Mouse (Mus musculus) left cerebral cortex, postnatal 4 days (tissue): ENCODE data around the gene Gucy1b2. TPM values are rescaled to one million over a fixed set of nuclear protein-coding genes. Genes with fewer than 3 reads are reported as not detected.

Experiments
- DNase-seq: peaks from one replicate; pipeline ENCODE4 v3.0.0-alpha.2; 2022
- intact Hi-C: fragments of 180-260 bp; cut with DNase I; formaldehyde crosslinking; loops from one replicate; pipeline ENCODE4 v1.15.1; 2025
- total RNA-seq, 2 experiments: library from RNA; stranded (reverse); gene quantifications; 2 replicates each; pipeline ENCODE4 v1.2.3; 2021

Gene Gucy1b2
- total RNA-seq, 2 experiments from 2014 or later: 0.74 to 1.3 TPM

DNA sequence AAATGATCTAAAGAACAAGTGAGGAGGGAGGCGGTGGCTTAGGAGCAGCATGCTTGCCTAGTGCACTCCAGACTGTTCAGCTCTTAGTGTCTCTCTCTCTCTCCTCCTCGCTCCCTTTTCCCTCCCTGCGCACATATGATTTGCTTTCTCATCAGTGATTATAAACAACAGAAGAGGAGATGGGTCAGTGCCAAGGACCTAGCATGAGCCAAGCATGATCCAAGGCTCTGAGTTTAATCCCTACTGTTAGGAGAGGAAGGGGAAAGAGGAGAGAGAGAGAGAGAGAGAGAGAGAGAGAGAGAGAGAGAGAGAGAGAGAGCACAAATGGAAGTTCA is 8.9 kb downstream of the Gucy1b2 start:
- DNase-seq: peak; percentile 56
- intact Hi-C loops: no loop called here

DNA sequence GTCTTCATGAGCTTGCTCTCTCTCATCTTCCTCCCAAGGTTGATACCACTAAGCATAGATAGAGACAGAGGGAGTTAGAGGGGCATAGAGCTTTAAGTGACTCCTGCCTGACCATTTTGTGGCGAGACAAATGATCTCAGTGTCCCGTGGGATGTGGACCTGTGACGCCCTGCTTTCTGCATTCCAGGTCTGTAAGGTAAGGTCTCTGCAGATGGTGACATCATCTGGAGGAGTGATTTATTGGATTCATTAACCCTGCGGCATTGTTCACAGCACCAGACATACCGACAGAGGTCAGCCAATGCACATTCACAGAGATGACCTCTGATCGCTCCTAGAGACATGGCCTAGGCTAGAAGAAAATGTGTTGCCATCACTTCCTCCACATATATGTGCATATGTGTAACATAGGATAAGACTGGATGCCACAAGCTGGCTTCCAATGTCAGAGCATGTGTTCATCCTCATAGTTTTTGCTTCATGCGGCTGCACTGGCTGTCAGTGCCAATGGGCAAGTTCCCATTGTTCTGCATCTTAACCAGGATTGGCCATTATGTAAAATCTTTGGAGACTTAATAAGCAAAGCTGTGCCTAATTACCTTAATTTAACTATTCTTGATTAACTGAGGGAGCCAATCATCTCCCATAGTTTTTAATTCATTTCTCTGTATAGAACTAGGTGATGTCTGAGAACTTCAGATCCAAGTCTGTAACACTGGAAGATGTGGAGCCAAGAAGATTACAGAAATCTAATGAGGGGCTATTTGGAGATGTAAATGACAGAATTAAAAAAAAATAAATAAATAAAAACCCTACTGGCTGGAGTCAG is 9.5 kb downstream of the Gucy1b2 start:
- DNase-seq: no peak
- intact Hi-C loops: no loop called here

- DNase-seq: no peak
- intact Hi-C loops: no loop called here
Measured at GRCm38 (mm10) chr14:62443840-62444430, 12.2 kb downstream of the Gucy1b2 start.

DNA sequence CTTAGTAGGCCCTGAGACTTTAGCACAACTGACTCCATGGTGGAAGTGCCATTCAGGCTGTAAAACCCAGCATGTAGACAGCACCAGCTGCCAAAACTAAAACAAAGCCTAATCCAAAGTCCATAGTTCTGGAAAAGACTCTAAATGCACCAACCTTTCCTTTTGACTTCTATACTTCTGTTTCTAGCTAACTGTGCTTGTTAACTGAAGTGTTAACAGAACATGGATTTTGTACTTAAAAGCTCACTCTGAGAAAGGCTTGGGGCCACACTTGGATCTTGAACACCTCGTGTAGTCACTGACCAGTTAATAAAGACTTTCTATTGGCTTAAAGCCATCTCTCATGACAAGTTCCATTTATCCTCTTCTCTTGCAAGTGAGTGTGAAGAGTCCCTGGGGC is 13.1 kb downstream of the Gucy1b2 start:
- no peak for DNase-seq
- intact Hi-C loops: no loop called here

DNA sequence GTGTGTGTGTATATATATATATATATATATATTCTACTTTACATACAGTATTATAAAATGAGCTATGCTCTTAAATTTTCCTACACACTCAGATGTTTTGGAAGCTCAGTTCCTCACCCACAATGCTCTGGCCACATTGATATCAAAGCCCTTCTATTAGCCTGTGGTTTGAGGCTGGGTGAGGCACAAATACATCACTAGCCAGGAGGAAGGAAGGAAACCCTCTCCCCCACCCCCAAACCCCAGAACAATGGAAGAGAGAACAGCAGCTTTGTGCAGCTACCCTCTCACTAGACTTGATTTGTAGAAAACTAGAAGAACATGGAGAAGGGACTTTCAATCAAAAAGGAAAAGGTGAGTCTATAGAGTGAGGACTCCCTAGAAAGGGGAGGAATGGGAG is 16.1 kb downstream of the Gucy1b2 start:
- no peak for DNase-seq
- intact Hi-C loops: no loop called here

DNA sequence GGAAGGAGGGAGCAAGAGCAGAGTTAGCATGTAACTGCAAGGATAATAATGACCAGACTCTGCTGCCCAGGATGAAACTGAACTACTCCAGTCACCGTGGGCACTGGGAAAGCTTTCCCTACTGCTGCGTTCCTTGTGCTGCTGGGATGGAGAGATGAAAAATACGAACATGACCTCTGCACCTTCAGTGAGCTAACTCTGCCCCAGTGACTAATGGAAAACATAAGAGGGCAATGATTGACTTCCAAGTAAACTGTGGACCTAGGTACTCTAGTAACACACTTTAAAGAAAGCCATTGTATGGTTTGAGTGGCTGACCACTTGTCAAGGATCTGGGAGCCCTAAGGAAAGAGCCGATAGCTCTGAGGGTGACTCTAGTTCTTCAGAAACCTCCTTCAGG is 17.9 kb downstream of the Gucy1b2 start:
- intact Hi-C loops: no loop called here
- DNase-seq: no peak

DNA sequence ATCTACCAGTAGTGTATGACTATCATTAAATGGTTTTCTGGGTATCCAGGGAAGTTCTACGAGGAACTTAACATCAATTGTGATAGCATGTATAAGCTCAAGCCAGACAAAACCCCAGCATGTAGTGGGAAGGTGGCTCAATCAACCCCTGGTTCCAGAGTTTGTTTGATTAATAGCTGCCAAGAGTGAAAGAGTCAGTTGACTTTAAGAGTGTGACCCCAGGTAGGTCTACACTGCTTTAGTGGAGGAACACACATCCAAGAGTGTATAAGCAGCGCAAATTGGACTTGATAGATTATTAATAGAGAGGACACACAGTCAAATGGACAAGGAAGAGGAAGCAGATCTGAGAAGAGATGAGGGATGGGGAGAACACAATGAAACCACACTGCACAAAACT is 18.3 kb downstream of the Gucy1b2 start:
- no peak for DNase-seq
- intact Hi-C loops: no loop called here

- intact Hi-C loops: no loop called here
- peak; percentile 27 for DNase-seq
Measured at GRCm38 (mm10) chr14:62425277-62425691, 30.8 kb downstream of the Gucy1b2 start.

GRCm38 (mm10) chr14:62422265-62422664 is 33.8 kb downstream of the Gucy1b2 start:
- DNase-seq: peak; percentile 32
- intact Hi-C loops: no loop called here

- intact Hi-C loops: no loop called here
- no peak for DNase-seq
Measured at GRCm38 (mm10) chr14:62417501-62417900, 38.6 kb downstream of the Gucy1b2 start.

DNA sequence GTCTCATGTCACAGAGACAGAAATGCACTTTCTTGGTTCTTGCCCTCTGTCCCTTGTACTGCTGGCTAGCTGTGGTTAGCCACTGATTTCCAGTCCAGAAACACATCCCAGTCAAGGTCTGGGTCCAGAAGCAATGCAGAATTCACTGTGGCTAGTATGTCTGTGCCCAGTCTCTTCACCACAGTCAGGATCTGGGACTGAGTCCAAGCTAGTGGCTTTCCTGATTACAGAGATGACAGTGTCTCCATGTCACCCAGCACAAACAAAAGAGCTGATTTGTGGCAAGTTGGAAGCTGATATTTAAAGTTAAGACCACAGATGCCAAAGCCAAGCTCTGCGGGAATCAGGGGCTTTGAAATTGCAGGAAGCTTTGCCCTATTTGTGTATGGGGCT is 39.4 kb downstream of the Gucy1b2 start:
- DNase-seq: peak; percentile 82
- intact Hi-C loops: no loop called here

DNA sequence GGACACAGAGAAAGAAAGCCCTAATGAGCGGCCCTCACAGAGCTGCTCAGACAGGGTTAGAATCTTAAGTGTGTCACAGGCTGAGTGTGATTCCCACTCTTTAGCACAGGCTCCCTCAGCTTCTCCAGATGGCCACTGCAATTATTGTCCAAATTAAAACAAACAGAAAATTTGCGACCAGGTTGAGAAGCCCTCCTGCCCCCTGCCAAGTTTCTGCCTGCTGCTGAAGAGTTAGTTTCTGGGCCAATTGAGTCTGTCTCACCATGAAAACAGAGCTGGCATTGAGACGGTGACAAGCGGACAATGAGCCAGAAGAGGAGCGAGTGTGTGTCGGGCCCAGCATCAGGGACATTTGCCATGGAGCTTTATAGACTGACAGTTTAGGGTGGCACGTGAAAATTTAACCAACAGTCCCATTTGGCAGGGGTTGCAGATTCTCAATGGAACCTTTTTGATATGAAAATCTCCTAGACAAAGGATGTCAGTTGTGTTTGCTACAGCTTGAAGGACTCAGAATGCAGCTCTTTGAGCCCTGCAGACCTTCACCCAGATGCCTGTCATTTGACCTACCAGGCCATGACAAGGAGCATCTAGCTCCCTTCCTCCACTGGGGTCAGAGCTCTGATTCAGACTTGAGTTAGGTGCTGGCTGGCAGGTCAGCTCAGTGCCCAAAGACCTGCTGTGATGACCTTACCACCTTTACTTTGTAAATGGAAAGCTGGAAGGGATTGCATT is 39.9 kb downstream of the Gucy1b2 start:
- DNase-seq: peak; percentile 84
- intact Hi-C loops: no loop called here

DNA sequence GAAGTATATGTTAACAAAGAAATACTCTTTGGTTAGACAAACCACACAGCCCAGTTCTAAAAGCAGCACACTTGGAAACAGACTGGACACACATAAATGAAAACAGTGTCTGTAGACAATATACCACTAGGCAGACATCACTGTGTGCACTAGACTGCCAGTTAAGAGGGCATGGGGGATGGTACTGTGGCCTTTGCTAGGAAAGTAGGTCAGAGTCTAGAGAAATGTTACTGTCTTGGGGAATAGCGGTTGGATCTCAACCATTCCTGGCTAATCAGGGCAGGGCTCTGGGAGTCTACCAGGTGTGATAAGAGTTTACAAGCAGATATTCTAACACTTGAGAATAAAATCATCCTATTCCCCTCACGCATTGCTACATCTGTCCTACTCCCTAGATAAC is 60.7 kb downstream of the Gucy1b2 start:
- intact Hi-C loops: no loop called here

DNA sequence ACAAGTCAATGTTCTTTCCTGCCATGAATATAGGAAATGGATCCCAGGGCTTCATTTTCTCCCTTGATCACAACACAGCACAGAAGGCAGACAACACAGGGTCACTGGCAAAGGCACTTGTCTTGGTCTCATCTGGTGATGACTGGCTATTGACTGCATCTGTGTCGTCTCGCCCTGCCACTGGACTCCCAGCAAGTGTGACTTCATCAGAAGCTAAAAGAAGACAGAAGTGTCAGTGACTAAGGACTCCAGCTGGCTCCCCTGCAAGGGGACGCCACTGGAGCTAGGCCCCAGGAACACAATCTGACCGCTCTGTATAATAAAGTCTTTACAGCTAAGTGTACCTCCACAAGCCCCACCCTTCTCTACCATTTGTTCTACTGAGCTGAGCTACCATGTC is 63.3 kb downstream of the Gucy1b2 start:
- no peak for DNase-seq
- intact Hi-C loops: no loop called here

More for the DNA sequence above, 60.7 kb downstream of the Gucy1b2 start:
- DNase-seq: no peak

- intact Hi-C loops: no loop called here
- peak; percentile 94 for DNase-seq
Measured at GRCm38 (mm10) chr14:62389729-62390536, 66.2 kb downstream of the Gucy1b2 start.

DNA sequence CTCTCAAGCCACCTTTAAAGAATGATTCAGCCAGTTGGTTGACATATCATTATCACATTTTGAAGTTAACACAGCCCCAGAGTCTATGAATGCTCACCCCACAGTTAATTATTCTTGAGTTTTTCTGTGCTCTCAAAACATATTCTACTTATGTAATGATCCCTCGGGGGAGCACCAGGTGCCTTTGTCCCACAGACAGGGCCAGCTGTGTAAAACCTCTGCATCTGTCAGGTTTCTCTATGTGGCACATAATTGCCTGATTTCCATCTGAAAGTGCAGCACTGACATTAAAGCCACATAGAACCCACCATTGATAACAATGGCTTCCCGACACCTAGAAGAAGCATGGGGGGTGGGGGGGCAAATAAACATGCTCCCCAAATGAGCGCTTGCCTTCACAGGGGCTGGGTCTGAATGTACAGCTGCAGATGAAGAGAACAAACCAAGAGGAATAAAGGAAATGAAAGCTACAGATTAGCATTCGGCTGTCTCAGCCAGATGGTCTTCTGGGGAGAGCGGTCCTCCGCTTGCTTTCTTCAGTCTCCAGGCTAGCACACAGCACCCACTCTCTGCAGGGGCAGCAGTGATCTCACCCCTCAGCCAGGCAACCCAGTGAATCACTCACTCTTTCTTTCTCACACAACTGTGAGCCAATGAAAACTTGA is 66.9 kb downstream of the Gucy1b2 start:
- intact Hi-C loops: no loop called here
- peak; percentile 55 for DNase-seq

DNA sequence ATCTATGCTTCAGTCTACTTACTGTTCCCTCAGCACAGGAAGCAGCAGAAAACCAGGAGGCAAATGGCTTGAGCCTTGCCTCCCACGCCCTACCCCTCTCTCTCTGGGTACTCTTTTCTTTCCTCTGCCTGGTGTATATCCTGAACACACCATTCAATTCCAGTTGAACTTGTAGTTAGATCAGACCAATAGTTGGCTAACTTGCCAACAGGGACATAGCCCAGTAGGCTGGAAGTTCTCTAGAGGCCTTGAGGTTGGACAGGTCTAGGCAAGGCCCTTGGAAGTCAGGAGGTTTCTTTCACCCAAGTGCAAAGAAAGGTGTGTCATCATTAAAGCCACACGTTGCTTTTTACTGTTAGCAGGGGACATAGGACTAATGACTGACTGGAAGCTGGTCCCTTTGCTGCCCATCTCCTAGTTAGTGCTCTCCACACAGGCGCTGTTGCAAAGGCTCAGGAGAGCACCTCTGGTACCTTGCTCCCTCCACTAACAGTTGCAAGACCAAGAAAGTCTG is 72.2 kb downstream of the Gucy1b2 start:
- DNase-seq: no peak
- intact Hi-C loops: no loop called here

- no peak for DNase-seq
- intact Hi-C loops: no loop called here
Measured at GRCm38 (mm10) chr14:62383109-62383508, 73.0 kb downstream of the Gucy1b2 start.

- intact Hi-C loops: no loop called here
Measured at GRCm38 (mm10) chr14:62380606-62381005, 75.5 kb downstream of the Gucy1b2 start.

GRCm38 (mm10) chr14:62379391-62379790 is 76.7 kb downstream of the Gucy1b2 start:
- intact Hi-C loops: no loop called here
- no peak for DNase-seq

More at GRCm38 (mm10) chr14:62380606-62381005, 75.5 kb downstream of the Gucy1b2 start:
- DNase-seq: no peak
